Mouse (Mus musculus) mouse trophoblast stem cell (cell line): ENCODE results near the gene Cacna1c.

Experiments used
- in situ Hi-C, 2 experiments: fragments of 300-500 bp; cut with MseI, MboI; formaldehyde crosslinking; loops; 2 replicates in 1 of 2; 3 replicates in 1 of 2; pipeline ENCODE4 v1.15.1; 2025

Gene Cacna1c

DNA sequence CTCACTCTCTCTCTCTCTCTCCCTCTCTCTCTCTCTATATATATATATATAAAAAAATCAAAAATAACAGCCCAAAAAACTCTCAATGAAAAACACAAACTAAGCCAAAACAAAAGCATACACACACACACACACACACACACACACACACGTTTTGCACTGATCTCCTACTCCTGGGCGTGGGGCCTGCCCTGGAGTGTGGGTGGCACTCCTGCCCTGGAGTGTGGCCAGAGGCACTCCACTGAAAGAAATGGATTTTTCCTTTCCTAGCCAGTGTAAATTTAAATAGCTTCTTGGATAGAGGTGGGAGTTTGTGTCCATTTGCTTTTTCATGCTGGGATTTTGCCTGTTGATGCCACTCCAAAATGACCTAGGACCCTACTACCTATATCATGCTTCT is 96.9 kb downstream of the Cacna1c start:
- in situ Hi-C loops = loop anchor here in 1 of 2 experiments (5.0 kb wide), 1 partner anchor 172 kb away; no protein-coding TSS in a partner anchor

DNA sequence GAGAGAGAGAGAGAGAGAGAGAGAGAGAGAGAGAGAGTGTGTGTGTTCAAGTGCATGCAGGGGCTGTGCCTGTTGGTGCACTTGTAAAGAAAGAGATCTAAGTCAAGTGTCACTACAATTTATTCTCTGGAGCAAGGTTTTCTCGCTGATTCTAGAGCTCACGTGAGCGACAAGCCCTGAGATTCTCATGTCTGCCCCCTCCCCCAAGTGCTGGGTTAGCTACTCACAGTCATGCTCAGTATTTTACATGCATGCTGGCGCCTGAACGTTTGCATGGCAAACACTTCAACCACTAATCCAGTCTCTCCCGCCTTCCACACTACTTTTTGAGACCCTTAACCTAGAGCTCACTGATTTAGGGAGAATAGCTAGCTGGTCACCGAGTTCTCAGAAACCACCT is 99.7 kb downstream of the Cacna1c start:
- in situ Hi-C loops = loop anchor here in 1 of 2 experiments (5.0 kb wide), 1 partner anchor 169 kb away; no protein-coding TSS in a partner anchor

DNA sequence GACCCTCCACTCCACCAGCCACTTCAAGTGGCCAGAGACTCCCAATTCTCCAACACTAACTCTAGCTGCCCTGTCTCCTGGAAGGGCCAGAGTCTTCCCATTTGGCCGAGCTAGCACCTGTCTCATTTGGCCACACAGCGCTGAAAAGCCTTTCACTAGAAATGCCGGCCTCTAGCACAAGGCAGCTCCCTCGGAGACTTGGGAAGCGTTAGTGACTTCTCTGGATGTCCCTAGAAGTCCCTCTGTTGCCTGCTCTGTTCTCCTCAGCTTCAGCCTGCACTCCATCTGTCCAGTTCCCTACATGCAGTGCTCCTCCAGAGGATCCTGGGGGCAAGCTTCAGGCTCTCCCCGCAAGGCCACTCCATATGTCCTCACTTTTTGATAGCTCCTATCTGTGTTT is 101.1 kb downstream of the Cacna1c start:
- in situ Hi-C loops = loop anchor here in 1 of 2 experiments (5.0 kb wide), 1 partner anchor 168 kb away; no protein-coding TSS in a partner anchor

DNA sequence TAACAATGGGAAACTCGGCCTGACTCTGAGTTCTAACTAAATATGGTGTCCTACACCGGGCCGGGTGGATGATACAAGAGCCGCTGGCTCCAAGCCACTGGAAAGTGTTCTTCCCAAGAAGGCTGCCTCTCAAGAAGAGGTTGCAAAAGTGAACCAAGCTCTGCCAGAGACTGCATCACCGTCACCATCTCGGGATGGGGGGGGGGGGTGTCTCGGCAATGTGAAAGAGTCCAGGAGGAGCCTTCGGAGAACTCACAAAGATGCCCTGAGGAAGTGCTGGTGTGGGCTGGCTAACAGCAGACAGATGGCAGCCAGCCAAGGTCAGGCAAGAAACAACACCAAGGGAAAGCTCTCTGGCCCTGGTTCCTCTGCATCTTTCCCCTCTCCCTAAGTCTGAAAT is 107.0 kb downstream of the Cacna1c start:
- in situ Hi-C loops = no loop called here

DNA sequence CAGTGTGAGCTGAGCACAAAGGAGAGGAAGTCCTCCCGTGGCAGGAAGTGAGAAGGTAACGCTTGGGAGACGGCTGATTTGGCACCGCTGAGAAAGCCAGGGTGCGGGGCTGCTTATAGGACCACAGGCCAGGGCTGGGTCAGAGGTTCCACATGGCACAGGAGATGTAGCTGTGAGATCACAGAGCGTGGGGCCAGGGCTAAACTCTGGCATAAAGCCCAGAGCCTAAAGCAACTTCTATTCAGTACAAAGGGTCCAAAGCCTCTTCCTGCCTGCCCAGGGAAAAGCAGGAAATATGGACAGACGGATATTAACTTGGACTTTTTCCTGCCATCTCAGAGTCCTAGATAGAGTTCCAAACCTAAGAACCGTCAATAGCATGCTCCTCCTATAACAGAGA is 107.8 kb downstream of the Cacna1c start:
- in situ Hi-C loops = no loop called here

DNA sequence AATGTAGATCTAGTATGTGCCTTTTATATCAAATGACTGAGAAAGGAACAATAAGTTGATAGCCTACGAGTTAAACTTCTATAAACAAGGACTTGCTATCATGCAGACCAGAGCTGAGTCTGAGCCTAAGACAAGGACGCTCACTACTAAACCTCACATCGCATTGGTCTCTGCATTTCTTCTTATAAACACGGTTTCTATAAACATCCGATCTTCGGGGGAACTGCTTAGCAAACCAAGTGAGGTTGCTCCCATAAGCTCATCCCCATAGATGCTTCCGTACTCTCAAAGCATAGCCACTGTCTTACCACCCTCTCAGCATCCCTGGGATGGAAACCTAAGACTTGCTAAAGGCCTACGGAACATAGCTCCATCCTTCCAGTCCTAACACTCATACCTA is 108.3 kb downstream of the Cacna1c start:
- in situ Hi-C loops = no loop called here

DNA sequence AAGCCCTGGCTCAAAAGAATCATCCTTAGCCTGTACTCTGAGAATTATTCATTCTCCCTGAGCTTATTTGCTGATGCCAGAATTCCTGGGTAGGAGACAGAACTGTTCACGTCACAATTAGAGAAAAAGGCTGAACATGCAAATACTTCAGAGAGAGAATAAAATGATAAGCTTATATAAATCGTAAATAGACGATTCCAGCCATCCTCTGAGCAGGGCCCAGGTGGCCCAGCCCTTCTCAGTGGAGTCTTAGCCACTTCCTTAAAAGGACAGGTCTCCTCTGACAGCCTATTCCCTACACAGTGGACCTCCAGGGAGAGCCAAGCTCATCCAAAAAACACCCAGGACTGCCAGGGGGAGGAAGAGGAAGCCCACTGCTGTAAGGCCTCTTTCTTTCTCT is 110.4 kb downstream of the Cacna1c start:
- in situ Hi-C loops = no loop called here

DNA sequence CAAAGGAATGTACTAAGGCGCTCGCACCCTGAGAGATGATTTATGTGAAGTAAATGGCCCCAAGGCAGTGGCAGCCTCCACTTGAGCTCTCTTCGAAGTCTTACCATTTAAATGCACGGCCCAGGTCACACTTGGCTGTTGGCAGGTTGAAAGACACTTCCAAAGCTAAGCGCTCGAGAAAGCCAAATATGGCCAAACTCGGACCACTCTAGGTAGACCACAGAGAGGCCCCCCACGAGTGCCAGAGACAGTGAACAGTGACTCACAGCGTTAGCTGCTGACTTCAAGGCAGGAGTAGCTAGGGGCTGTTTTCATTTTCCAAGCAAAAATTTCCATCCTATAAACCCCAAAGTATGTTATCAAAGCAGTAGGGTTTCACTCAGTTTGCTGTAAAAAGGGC is 111.7 kb downstream of the Cacna1c start:
- in situ Hi-C loops = no loop called here

DNA sequence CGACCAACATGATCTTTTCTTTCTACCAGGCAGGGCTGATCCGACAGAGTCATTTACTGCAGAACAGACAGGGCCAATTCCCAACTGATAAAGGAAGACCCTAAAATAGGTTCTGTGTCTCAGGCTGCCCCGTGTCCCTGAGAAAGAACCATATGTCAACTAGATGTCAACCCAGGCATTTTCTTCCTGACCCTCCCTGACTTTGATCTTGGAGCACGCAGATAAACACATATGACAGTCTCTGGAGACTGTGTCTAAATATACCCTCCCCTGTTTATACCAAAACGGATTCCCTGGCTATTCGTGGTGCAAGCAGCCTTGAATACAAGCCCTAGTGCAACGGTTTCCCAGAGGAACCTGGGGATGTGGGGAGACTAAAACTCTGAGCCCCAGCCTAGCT is 112.7 kb downstream of the Cacna1c start:
- in situ Hi-C loops = no loop called here

DNA sequence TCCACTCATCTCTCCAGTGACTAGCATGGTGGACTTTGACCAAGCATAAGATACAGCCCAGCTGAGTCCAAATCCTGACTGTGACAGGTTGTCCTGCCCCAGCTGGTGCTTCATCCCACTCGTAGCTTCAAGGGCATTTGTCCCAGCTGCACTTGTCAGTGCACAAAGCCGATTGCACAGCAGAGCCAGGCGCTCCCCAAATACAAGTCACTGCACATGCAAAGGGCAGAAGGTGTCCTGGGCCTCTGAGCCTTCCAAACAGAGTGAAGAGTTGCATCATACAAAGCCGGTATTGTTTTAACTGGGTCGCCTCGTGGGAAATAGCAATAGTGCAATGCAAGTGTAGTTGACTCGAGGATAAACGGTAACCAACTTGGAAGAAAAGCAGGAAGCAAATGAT is 113.6 kb downstream of the Cacna1c start:
- in situ Hi-C loops = no loop called here

DNA sequence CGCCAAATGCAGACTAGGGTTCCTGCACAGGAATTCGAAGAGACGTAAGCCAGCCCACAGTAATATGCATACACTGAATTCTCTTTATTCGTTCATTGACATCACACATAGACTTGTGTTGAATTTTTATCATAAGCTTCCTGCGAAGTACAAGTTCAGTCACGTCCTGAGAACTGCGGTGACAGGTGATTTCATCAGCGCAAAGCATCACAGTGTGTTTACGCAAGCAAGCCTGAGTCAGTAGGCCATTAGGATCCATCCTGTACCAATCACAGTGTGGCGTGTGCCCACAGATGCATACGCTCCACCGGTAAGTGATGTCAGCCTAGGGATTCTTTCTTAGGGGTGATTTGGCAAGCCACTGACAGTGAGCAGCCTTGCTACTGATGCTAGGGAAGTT is 114.6 kb downstream of the Cacna1c start:
- in situ Hi-C loops = no loop called here

DNA sequence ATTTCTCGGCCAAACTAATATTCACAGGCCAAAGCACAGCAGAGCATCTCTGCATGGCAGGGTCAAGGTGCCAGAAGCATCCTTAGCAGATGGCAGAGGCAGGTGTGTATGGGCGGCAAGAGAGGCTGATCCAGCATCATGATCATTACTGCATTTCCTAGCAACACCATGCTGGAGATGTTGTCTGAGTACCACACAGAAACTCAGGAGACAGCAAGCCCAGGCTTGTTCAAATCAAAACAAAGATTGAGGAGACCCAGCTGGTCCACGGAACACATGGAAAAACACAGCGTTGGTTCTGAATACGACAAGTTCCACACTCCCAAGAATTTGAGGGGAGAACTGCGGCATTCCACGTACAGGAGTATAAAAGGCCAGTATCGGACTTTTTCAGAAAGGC is 116.6 kb downstream of the Cacna1c start:
- in situ Hi-C loops = no loop called here

DNA sequence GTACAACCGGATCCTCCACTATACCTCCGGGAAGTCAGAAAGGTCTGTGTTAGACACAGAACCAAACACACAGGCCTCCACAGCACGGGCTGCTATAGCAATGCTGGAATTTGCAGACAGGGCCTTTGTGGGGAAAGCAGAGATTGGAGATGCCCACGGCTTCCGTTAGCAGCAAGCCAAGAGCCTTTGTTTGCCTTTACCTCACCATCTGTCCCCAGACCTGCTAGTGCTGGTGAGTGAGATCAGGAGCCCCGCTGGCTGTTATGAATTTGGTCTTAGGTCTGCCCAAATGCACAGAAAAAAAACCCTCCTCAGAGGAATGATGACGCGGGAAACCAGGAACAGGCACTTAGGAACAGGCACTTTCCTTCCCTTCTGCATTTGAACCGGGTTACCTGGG is 117.3 kb downstream of the Cacna1c start:
- in situ Hi-C loops = no loop called here

DNA sequence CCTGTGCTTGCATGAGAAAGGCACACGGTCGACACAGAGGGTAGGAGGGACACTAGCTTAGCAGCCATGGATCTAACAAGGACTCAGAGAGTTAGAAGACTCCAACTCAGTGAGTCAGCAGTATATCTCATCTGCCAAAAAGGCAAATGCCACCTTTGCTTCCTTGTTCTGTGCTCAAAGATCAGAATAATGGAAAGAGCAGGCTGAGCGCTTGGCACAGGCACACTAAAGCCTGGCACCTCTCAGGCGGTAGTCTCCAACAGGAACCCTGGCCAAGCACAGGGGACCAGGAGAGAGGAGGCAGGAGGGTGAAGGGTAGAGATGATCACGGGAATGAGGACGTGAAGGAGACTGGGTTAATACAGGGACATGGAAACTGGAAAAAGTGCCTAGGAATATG is 119.0 kb downstream of the Cacna1c start:
- in situ Hi-C loops = no loop called here

DNA sequence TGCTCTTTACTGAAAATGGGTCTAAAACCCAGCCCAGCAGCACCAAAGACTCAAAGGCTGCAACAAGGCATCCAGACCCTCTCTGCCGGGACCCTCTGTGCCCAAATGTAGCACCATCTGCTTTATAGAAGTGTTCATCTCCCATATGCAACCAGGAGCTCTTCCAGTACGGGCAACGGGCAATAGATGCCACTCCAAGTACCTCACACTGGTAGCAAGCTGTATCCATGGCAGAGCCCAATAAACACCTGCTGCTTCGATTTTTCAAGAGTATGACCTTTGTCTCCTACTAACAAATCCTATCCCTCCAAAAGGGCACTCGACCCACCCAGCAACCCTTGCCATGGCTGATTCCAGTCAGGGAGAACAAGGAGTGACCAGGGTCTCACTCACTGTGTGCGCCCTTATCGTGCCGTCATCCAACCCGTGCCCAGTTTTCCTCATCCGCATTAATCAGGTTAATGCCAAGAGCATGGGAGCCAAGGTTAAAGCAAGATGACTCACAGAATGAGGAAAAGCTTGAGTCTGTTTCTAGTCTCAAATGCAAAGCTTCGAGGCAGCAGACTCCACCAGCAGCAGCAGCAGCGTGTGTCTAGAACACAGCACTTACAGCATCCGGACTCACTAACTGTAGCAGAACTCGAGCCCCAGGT is 122.7 kb downstream of the Cacna1c start:
- in situ Hi-C loops = no loop called here

DNA sequence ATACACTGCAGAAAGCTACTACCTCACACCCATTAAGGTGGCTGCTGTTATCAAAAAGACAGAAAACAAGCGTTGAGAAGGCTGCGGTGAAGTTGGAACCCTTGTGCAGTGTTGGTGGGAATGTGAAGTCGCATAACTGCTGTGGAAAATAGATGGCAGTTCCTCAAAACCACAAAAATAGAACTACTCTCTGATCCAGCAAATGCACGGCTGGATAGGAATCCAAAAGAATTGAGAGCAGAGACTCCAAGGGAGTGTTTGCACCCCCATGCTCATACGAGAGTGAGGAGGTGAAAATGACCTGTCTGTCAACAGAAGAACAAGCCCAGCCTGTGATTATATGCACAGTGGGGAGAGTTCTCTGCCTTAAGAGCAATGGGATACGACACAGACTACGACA is 123.4 kb downstream of the Cacna1c start:
- in situ Hi-C loops = no loop called here

DNA sequence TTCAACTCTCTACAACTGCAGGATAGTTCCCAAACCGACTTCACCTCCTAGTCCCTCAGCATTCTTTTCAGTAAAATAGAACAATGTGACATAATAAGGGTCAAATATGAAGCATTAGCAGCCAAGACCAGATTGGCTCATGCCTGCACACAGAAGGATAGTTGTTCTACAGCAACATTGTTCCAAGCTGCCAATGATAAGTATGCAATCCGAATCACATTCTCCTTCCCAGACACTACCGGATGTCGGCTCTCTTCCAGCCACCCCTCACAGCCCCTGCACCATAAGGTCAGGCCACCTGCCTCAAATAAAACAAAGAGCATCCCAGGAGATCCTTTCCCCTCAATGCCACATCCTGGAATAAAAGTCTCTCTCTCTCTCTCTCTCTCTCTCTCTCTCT is 125.4 kb downstream of the Cacna1c start:
- in situ Hi-C loops = no loop called here

DNA sequence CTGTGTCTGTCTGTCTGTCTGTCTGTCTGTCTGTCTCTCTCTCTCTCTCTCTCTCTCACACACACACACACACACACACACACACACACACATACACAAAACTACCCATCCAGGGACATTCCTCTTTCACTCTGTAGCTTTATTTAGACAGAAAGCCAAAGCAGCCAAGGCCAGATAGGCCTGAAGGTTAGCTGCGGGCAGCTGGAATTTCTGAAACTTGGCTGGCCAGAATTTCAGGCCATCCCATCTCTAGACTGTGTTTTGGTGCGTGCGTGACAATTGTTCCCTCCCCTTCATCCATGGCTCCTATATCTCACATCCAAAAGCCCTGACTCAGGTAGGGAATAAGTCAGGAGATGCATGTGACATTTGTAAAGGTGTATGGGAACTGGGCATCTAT is 125.9 kb downstream of the Cacna1c start:
- in situ Hi-C loops = no loop called here

DNA sequence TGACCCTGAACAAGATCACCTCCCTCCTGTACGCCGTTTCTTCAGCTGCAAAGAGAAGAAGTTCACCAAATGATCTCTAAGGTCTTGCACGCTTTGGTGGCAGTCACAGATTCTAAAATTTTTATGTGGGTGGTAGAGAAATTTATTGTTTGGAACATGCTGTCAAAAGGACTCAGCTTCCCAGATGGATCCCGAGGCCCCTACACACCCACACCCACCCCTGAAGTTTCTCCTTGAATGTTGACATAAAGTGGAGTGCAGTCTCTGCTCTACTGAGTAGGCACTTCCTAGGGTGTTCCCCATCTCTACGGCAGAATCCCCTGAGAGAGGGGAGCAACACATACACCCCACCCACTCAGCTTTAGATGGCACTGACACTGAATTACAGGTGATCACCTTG is 127.1 kb downstream of the Cacna1c start:
- in situ Hi-C loops = no loop called here

DNA sequence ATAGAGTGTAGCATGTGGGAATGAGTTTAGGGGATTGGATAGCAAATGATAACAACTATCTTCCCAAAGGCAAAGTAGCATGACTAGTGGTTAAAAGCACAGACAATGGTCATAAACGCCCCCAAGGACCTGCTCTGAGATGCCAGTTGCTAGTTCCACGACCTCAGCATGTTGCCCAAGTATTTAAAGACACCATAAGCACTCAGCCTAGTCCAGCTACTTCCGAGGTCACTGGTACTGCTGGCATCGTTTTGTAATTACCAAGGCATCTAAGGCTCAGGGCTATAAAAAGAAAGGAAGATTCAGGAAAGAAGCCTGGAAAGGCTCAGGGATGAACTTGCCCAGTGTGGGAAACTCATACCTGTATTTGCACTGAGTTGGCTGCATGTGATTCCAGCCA is 127.6 kb downstream of the Cacna1c start:
- in situ Hi-C loops = no loop called here

DNA sequence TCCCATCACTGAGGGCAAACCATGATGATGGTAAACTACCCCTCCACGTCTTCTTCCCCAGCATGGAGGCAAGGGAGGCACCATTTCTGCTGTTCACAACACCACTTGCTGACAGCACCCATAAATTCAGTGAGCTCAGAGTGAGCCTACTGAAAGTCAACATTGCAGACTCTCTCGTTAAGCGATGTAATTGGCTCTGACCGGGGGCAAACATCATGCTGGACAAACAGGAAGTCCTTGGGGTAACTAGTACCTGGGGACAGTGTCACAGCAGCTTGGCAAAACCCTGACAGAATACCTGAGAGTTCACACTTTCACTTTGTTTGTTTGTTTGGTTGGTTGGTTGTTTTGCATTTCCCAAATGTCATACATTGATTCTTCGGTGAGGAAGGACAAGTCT is 131.3 kb downstream of the Cacna1c start:
- in situ Hi-C loops = no loop called here

DNA sequence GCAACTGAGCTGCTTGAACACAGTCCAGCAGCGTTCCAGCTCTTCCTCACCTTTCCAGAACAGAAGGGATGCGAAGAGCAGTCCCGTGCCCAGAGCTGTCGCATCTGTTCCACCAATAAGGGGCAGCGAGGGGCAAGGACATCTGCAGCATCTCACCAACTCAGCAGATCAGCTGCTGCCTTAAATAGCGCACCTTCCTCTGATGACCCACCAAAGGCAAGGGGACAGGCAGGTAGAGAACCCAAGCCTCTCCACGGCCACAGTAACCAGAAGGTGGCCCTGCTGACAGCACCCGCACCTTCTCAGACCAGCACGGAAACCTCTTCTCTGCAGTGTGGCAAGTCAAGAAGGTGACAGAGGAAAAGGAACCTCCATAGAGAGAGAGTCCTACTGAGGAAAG is 131.8 kb downstream of the Cacna1c start:
- in situ Hi-C loops = no loop called here

DNA sequence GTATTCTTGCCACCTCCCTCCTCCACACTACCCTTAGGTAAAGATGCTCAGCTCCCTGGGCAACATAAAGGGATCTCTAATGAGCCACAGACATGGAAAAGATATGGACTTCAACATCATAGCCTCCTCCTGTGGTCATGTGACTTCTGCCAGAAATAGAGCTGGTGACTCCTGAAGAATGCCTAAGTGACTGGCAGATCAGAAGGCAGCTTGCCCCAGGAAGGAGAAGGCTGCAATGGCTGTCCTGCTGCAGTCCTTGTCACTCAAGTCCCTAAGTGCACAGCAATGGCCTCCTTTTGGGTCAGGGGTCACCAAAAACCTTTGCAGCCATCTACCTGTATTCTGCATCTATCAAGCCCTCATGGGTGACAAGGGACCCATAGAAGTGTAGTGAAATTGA is 133.5 kb downstream of the Cacna1c start:
- in situ Hi-C loops = no loop called here

DNA sequence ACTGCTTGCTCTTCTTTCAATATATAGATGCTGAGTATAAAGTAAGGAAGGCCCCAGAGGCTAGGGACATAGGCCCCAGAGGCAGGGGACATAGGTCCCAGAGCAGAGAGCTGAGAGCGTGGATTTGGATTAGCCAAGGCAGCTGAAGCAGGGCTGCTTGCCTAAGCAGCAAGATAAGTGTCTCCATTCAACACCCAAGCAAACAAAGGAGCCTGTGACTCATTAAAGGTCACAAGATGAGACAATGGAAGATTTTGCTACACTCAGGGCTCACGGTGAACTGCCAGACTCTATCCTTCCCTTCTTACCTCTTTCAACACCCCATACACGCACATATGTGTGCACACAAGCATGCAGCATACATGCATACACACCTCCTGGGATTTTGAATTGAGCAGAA is 137.3 kb downstream of the Cacna1c start:
- in situ Hi-C loops = no loop called here
